Comparison of ENCODE assay signal across 8 mouse cellular contexts in genomic region chrX:101420700-101421095, GRCm38 (mm10). TPM values are rescaled to one million over a fixed set of nuclear protein-coding genes. Genes with fewer than 3 reads are reported as not detected.
DNase-seq lines count a peak whose midpoint lies in the region; ATAC-seq and TF ChIP-seq lines count a peak whose summit lies in the region.

Gene Zmym3, minus strand, starts transcription at chrX:101420849.

- peak within 1 kb of the TSS; percentile 67 for H3K4me3 ChIP-seq in heart, adult 2 months
- peak within 1 kb of the TSS; percentile 50 for H3K4me3 ChIP-seq in forebrain, embryonic 14.5 days (ENCODE audit: low read depth, low read length)
- H3K4me3 ChIP-seq in intestine, embryonic 15.5 days (replicated peaks): peak within 1 kb of the TSS; percentile 54
- H3K4me3 ChIP-seq in lung, postnatal 0 days (ENCODE audit: low read depth, low read length): peak within 1 kb of the TSS; percentile 52
- H3K4me3 ChIP-seq in stomach, embryonic 16.5 days (replicated peaks; ENCODE audit: low read length): peak within 1 kb of the TSS; percentile 61

- H3K27me3 ChIP-seq in heart, adult 2 months (ENCODE audit: control insufficient read depth, insufficient read depth, low read length): no peaks in the 10 kb centered on the region
- H3K27me3 ChIP-seq in forebrain, embryonic 14.5 days (replicated peaks; ENCODE audit: control insufficient read depth, insufficient read depth, low read length): no peaks in the 10 kb centered on the region
- no peaks in the 10 kb centered on the region for H3K27me3 ChIP-seq in intestine, embryonic 15.5 days (replicated peaks)
- no peaks in the 10 kb centered on the region for H3K27me3 ChIP-seq in lung, postnatal 0 days (replicated peaks; ENCODE audit: insufficient read depth, low read length)
- no peaks in the 10 kb centered on the region; the same call in 1 of the 2 replicates for H3K27me3 ChIP-seq in stomach, embryonic 16.5 days (ENCODE audit: control insufficient read depth, insufficient read depth, low read length)

- no peak for TF ChIP-seq CTCF in heart, adult 2 months (IDR thresholded peaks at IDR 0.05)
- no peak for TF ChIP-seq CTCF in lung, postnatal 0 days (IDR thresholded peaks at IDR 0.05)

- no peak for ATAC-seq in forebrain, embryonic 14.5 days
- ATAC-seq in intestine, embryonic 15.5 days: no peak
- peak; percentile 33; the same call in 1 of the 2 replicates for ATAC-seq in lung, postnatal 0 days
- ATAC-seq in stomach, embryonic 16.5 days (ENCODE audit: insufficient read depth, low FRiP score): no peak

- no peaks in the 10 kb centered on the region for H3K36me3 ChIP-seq in heart, adult 2 months (ENCODE audit: control insufficient read depth, insufficient read depth, low read length)
- H3K36me3 ChIP-seq in forebrain, embryonic 14.5 days (ENCODE audit: control insufficient read depth, insufficient read depth, low read length): 0 out of 2 replicates have a peak, but pooled peaks cover 1% of the 10 kb centered on the region
- H3K36me3 ChIP-seq in intestine, embryonic 15.5 days: no peaks in the 10 kb centered on the region
- no peaks in the 10 kb centered on the region for H3K36me3 ChIP-seq in lung, postnatal 0 days (ENCODE audit: insufficient read depth, low read length)
- no peaks in the 10 kb centered on the region for H3K36me3 ChIP-seq in stomach, embryonic 16.5 days (ENCODE audit: control insufficient read depth, insufficient read depth, low read length)

- peak within 1 kb of the TSS; percentile 70 for H3K9ac ChIP-seq in heart, adult 2 months (ENCODE audit: low read depth, low read length)
- peak within 1 kb of the TSS; percentile 68 for H3K9ac ChIP-seq in forebrain, embryonic 14.5 days (ENCODE audit: low read length)
- H3K9ac ChIP-seq in intestine, embryonic 15.5 days: peak within 1 kb of the TSS; percentile 42
- H3K9ac ChIP-seq in lung, postnatal 0 days (replicated peaks; ENCODE audit: low read depth): peak within 1 kb of the TSS; percentile 51; the same call in 1 of the 2 replicates
- H3K9ac ChIP-seq in stomach, embryonic 16.5 days (ENCODE audit: low read length): peak within 1 kb of the TSS; percentile 76

- no peak for DNase-seq in heart, adult 2 months
- DNase-seq in heart, adult 9 months (ENCODE audit: low spot score in 2 of 2): no peak
- peak; percentile 23 for DNase-seq in R1 (ENCODE audit: low read depth, low spot score)
- DNase-seq in forebrain, embryonic 14.5 days (ENCODE audit: low spot score): peak; percentile 8
- DNase-seq in lung, postnatal 0 days (ENCODE audit: low spot score): peak; percentile 29
- no peak for DNase-seq in urinary bladder, postnatal 10 days (ENCODE audit: low spot score)

- peak within 1 kb of the TSS; percentile 58 for H3K4me2 ChIP-seq in forebrain, embryonic 14.5 days (ENCODE audit: low read length)
- peak within 1 kb of the TSS; percentile 68 for H3K4me2 ChIP-seq in intestine, embryonic 15.5 days (replicated peaks)
- H3K4me2 ChIP-seq in lung, postnatal 0 days (replicated peaks; ENCODE audit: low read depth, low read length): peak within 1 kb of the TSS; percentile 62
- H3K4me2 ChIP-seq in stomach, embryonic 16.5 days (ENCODE audit: low read depth, low read length): peak within 1 kb of the TSS; percentile 60

- no peak for TF ChIP-seq EP300 in heart, adult 2 months (IDR thresholded peaks at IDR 0.05; ENCODE audit: insufficient read depth, low read depth, low read length)
- no peak for TF ChIP-seq EP300 in lung, postnatal 0 days (IDR thresholded peaks at IDR 0.05)

- no peaks in the 10 kb centered on the region; the same call in 1 of the 2 replicates for H3K4me1 ChIP-seq in heart, adult 2 months (ENCODE audit: control insufficient read depth, insufficient read depth, low read length)
- peaks cover 2% of the 10 kb centered on the region; the same call in 1 of the 2 replicates for H3K4me1 ChIP-seq in forebrain, embryonic 14.5 days (ENCODE audit: control insufficient read depth, insufficient read depth, low read length)
- peaks cover 5% of the 10 kb centered on the region; the same call in 1 of the 2 replicates for H3K4me1 ChIP-seq in intestine, embryonic 15.5 days (replicated peaks)
- H3K4me1 ChIP-seq in lung, postnatal 0 days (ENCODE audit: insufficient read depth, low read depth, low read length): no peaks in the 10 kb centered on the region
- H3K4me1 ChIP-seq in stomach, embryonic 16.5 days (ENCODE audit: control insufficient read depth, insufficient read depth, low read length): no peaks in the 10 kb centered on the region; the same call in none of the 2 replicates

- H3K27ac ChIP-seq in heart, adult 2 months: peak within 1 kb of the TSS; percentile 70
- peak within 1 kb of the TSS; percentile 71 for H3K27ac ChIP-seq in forebrain, embryonic 14.5 days (ENCODE audit: low read depth, low read length)
- 0 out of 2 replicates have a peak within 1 kb of the TSS, but pooled peaks have one; percentile 22 for H3K27ac ChIP-seq in intestine, embryonic 15.5 days
- 0 out of 2 replicates have a peak within 1 kb of the TSS, but pooled peaks have one; percentile 43 for H3K27ac ChIP-seq in lung, postnatal 0 days (ENCODE audit: low read length)
- peak within 1 kb of the TSS; percentile 57 for H3K27ac ChIP-seq in stomach, embryonic 16.5 days (ENCODE audit: low read length)

- no peaks in the 10 kb centered on the region for H3K9me3 ChIP-seq in forebrain, embryonic 14.5 days (replicated peaks; ENCODE audit: control insufficient read depth, low read length)
- H3K9me3 ChIP-seq in intestine, embryonic 15.5 days: no peaks in the 10 kb centered on the region
- no peaks in the 10 kb centered on the region for H3K9me3 ChIP-seq in lung, postnatal 0 days (ENCODE audit: low read length)
- H3K9me3 ChIP-seq in stomach, embryonic 16.5 days (replicated peaks; ENCODE audit: control insufficient read depth, low read length): no peaks in the 10 kb centered on the region

- 39% methylated on average over 4 of the region's 4 CpGs for WGBS in heart, adult 2 months
- WGBS in forebrain, embryonic 14.5 days: 42% methylated on average over 4 of the region's 4 CpGs
- 20% methylated on average over 4 of the region's 4 CpGs for WGBS in intestine, embryonic 15.5 days
- 29% methylated on average over 4 of the region's 4 CpGs for WGBS in lung, postnatal 0 days
- 28% methylated on average over 4 of the region's 4 CpGs for WGBS in stomach, embryonic 16.5 days

- no peaks in the 10 kb centered on the region for H3K79me2 ChIP-seq in heart, adult 2 months (replicated peaks; ENCODE audit: control insufficient read depth, insufficient read depth, low read length)

- no peak for TF ChIP-seq POLR2A in heart, adult 2 months (IDR thresholded peaks at IDR 0.05; ENCODE audit: insufficient read depth, low read depth, low read length)

- intact Hi-C loops in heart, adult 2 months (cut with DNase I): loop anchor here (5.0 kb wide), 2 partner anchors 88 to 288 kb away; no protein-coding TSS in a partner anchor

RNA-seq across cellular contexts. Expression of gene Zmym3, which starts in this region (rescaled TPM):
- 10 to 100 TPM; 13.3 to 15.9 TPM for total RNA-seq in heart, adult 2 months (2021)
- 18.7 and 36.5 TPM in 2 replicates for polyA plus RNA-seq in heart, adult 2 months (2012; rRNA removed)
- 44.4 and 53.4 TPM in 2 replicates for polyA plus RNA-seq in forebrain, embryonic 14.5 days (2014; fragmentation: Nextera tagmentation; extraction: Ambion mirVana)
- polyA plus RNA-seq in intestine, embryonic 15.5 days (2015; fragmentation: Nextera tagmentation; extraction: Ambion mirVana): 20.4 and 21.2 TPM in 2 replicates
- polyA plus RNA-seq in lung, postnatal 0 days (2015; fragmentation: Nextera tagmentation; extraction: Ambion mirVana): 12.7 and 14.3 TPM in 2 replicates
- polyA plus RNA-seq in stomach, embryonic 16.5 days (2015; fragmentation: Nextera tagmentation; extraction: Ambion mirVana): 24.3 and 27.7 TPM in 2 replicates

Comparison
In these comparisons a context has a peak if more than half of its experiments do, and no peak if none do; other contexts are left out.
1. DNase-seq: peak in R1 (single experiment), forebrain, embryonic 14.5 days (single experiment) and lung, postnatal 0 days (single experiment); none in heart, adult 2 months (0 of 2), heart, adult 9 months (0 of 2) and urinary bladder, postnatal 10 days (single experiment).
2. Peak in every context shown above with its lines, with median percentiles within 50 percentile points of each other: H3K27ac ChIP-seq, H3K4me3 ChIP-seq, H3K9ac ChIP-seq and H3K4me2 ChIP-seq.